Mouse (Mus musculus): ENCODE results near the gene Pprc1.

DNA sequence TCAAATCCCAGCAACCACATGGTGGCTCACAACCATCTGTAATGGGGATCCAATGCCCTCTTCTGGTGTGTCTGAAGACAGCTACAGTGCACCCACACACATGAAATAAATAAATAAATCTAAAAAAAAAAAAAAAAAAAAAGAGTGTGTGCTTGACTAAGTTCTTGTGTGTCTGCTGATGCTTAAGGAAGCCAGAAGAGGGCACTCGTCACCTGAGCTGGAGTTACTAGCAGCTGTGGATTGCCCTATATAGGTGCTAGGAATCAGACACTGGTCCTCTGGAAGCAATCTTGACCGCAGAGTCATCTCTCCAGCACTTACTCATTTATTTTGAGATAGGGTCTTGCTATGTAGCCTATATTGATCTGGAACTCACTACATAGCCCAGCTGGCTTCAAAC, 49.5 kb downstream of the Pprc1 start:
- no peak for TF ChIP-seq POLR2A (IDR thresholded peaks at IDR 0.05; ENCODE audit: control insufficient read depth, extremely low read depth, insufficient read depth, low read length, poor library complexity)
- no peak for TF ChIP-seq CTCF (IDR thresholded peaks at IDR 0.05; ENCODE audit: borderline replicate concordance, control insufficient read depth, extremely low read depth, insufficient read depth, low read length, poor library complexity)
